Comparison of ENCODE assay signal across 8 mouse cellular contexts in genomic region chr11:3786564-3786963, GRCm38 (mm10).
DNase-seq lines count a peak whose midpoint lies in the region; ATAC-seq and TF ChIP-seq lines count a peak whose summit lies in the region.

No protein-coding gene starts in this region.

- H3K4me2 ChIP-seq in intestine, embryonic 14.5 days (ENCODE audit: low read length) = no peak overlapping the region
- no peak overlapping the region for H3K4me2 ChIP-seq in intestine, embryonic 16.5 days (ENCODE audit: low read depth, low read length)
- no peak overlapping the region for H3K4me2 ChIP-seq in intestine, postnatal 0 days (replicated peaks; ENCODE audit: low read depth)
- no peak overlapping the region for H3K4me2 ChIP-seq in limb, embryonic 11.5 days (ENCODE audit: low read depth, severe bottlenecking)
- no peak overlapping the region for H3K4me2 ChIP-seq in stomach, postnatal 0 days (replicated peaks; ENCODE audit: low read depth)

- DNase-seq in intestine, embryonic 14.5 days (ENCODE audit: low spot score) = peak; percentile 97
- peak; percentile 93 to 97 for DNase-seq in cerebellum, postnatal 25 days
- peak; percentile 82 for DNase-seq in gastrocnemius, adult 18-20 months (ENCODE audit: low spot score)
- DNase-seq in limb, embryonic 11.5 days (ENCODE audit: low spot score) = peak; percentile 95
- DNase-seq in neural tube, embryonic 10.5 days (ENCODE audit: extremely low spot score, low spot score) = peak; percentile 90
- peak; percentile 90 for DNase-seq in stomach, postnatal 0 days (ENCODE audit: low spot score)

- WGBS in intestine, embryonic 14.5 days = 27% methylated on average over 6 of the region's 6 CpGs
- 21% methylated on average over 6 of the region's 6 CpGs for WGBS in intestine, embryonic 16.5 days
- 24% methylated on average over 6 of the region's 6 CpGs for WGBS in intestine, postnatal 0 days
- 36% methylated on average over 6 of the region's 6 CpGs for WGBS in limb, embryonic 11.5 days
- WGBS in stomach, postnatal 0 days = 20% methylated on average over 6 of the region's 6 CpGs

- TF ChIP-seq CTCF in intestine, postnatal 0 days (IDR thresholded peaks at IDR 0.05; ENCODE audit: low read depth) = peak; percentile 98
- peak; percentile 99 for TF ChIP-seq CTCF in stomach, postnatal 0 days (IDR thresholded peaks at IDR 0.05; ENCODE audit: low read depth)

- H3K9ac ChIP-seq in intestine, embryonic 14.5 days (ENCODE audit: low read length) = no peak overlapping the region
- H3K9ac ChIP-seq in intestine, embryonic 16.5 days (ENCODE audit: low read depth, low read length) = no peak overlapping the region
- H3K9ac ChIP-seq in intestine, postnatal 0 days (ENCODE audit: low read depth, low read length) = no peak overlapping the region
- no peak overlapping the region for H3K9ac ChIP-seq in limb, embryonic 11.5 days (ENCODE audit: low read length)
- H3K9ac ChIP-seq in stomach, postnatal 0 days (ENCODE audit: low read length) = no peak overlapping the region

- H3K4me1 ChIP-seq in intestine, embryonic 14.5 days (replicated peaks; ENCODE audit: control insufficient read depth, insufficient read depth, low read length) = no peaks in the 10 kb centered on the region
- H3K4me1 ChIP-seq in intestine, embryonic 16.5 days (ENCODE audit: control insufficient read depth, insufficient read depth, low read length) = no peaks in the 10 kb centered on the region
- H3K4me1 ChIP-seq in intestine, postnatal 0 days (replicated peaks; ENCODE audit: control insufficient read depth, insufficient read depth, low read length) = no peaks in the 10 kb centered on the region
- no peaks in the 10 kb centered on the region for H3K4me1 ChIP-seq in limb, embryonic 11.5 days (ENCODE audit: control insufficient read depth, insufficient read depth, low read length)
- H3K4me1 ChIP-seq in stomach, postnatal 0 days (replicated peaks; ENCODE audit: control insufficient read depth, insufficient read depth) = no peaks in the 10 kb centered on the region

- no peaks in the 10 kb centered on the region for H3K36me3 ChIP-seq in intestine, embryonic 14.5 days (ENCODE audit: control insufficient read depth, insufficient read depth, low read length)
- no peaks in the 10 kb centered on the region for H3K36me3 ChIP-seq in intestine, embryonic 16.5 days (ENCODE audit: control insufficient read depth, insufficient read depth, low read length)
- H3K36me3 ChIP-seq in intestine, postnatal 0 days (ENCODE audit: control insufficient read depth, insufficient read depth) = no peaks in the 10 kb centered on the region
- H3K36me3 ChIP-seq in limb, embryonic 11.5 days (ENCODE audit: control insufficient read depth, insufficient read depth, low read length) = no peaks in the 10 kb centered on the region
- H3K36me3 ChIP-seq in stomach, postnatal 0 days (ENCODE audit: control insufficient read depth, insufficient read depth, low read length) = no peaks in the 10 kb centered on the region

- H3K4me3 ChIP-seq in intestine, embryonic 14.5 days (ENCODE audit: low read depth, low read length) = no peak overlapping the region
- no peak overlapping the region for H3K4me3 ChIP-seq in intestine, embryonic 16.5 days (ENCODE audit: low read length)
- H3K4me3 ChIP-seq in intestine, postnatal 0 days (ENCODE audit: low read depth, low read length) = no peak overlapping the region
- H3K4me3 ChIP-seq in limb, embryonic 11.5 days (ENCODE audit: low read depth, low read length) = no peak overlapping the region
- H3K4me3 ChIP-seq in stomach, postnatal 0 days (ENCODE audit: low read depth, low read length) = no peak overlapping the region

- H3K9me3 ChIP-seq in intestine, embryonic 14.5 days (ENCODE audit: control insufficient read depth, low read length) = no peaks in the 10 kb centered on the region
- H3K9me3 ChIP-seq in intestine, embryonic 16.5 days (ENCODE audit: control insufficient read depth, low read length) = no peaks in the 10 kb centered on the region
- no peaks in the 10 kb centered on the region for H3K9me3 ChIP-seq in intestine, postnatal 0 days (ENCODE audit: control insufficient read depth)
- no peaks in the 10 kb centered on the region for H3K9me3 ChIP-seq in limb, embryonic 11.5 days (ENCODE audit: control insufficient read depth, low read length)
- H3K9me3 ChIP-seq in stomach, postnatal 0 days (ENCODE audit: control insufficient read depth, low read length) = no peaks in the 10 kb centered on the region

- no peaks in the 10 kb centered on the region for H3K27me3 ChIP-seq in intestine, embryonic 14.5 days (replicated peaks; ENCODE audit: control insufficient read depth, insufficient read depth, low read length)
- no peaks in the 10 kb centered on the region for H3K27me3 ChIP-seq in intestine, embryonic 16.5 days (replicated peaks; ENCODE audit: control insufficient read depth, insufficient read depth, low read length)
- H3K27me3 ChIP-seq in intestine, postnatal 0 days (replicated peaks; ENCODE audit: control insufficient read depth, insufficient read depth, low read length) = no peaks in the 10 kb centered on the region
- no peaks in the 10 kb centered on the region for H3K27me3 ChIP-seq in limb, embryonic 11.5 days (ENCODE audit: control insufficient read depth, insufficient read depth, low read length)
- no peaks in the 10 kb centered on the region for H3K27me3 ChIP-seq in stomach, postnatal 0 days (ENCODE audit: control insufficient read depth, insufficient read depth, low read length)

- no peak for TF ChIP-seq EP300 in stomach, postnatal 0 days (optimal IDR thresholded peaks at IDR 0.05)

- H3K27ac ChIP-seq in intestine, embryonic 14.5 days (ENCODE audit: low read depth) = no peak overlapping the region
- H3K27ac ChIP-seq in intestine, embryonic 16.5 days (ENCODE audit: low read length) = no peak overlapping the region
- H3K27ac ChIP-seq in intestine, postnatal 0 days (ENCODE audit: low read depth, low read length) = no peak overlapping the region
- no peak overlapping the region for H3K27ac ChIP-seq in limb, embryonic 11.5 days (replicated peaks; ENCODE audit: low read depth, low read length)
- no peak overlapping the region for H3K27ac ChIP-seq in stomach, postnatal 0 days (replicated peaks)

- ATAC-seq in intestine, embryonic 14.5 days (replicated peaks; ENCODE audit: low FRiP score, low TSS enrichment, low read depth) = no peak
- no peak for ATAC-seq in intestine, embryonic 16.5 days
- no peak for ATAC-seq in intestine, postnatal 0 days
- ATAC-seq in limb, embryonic 11.5 days (ENCODE audit: insufficient number of reproducible peaks, low FRiP score, low TSS enrichment, low read depth) = no peak
- ATAC-seq in stomach, postnatal 0 days (ENCODE audit: low FRiP score, low TSS enrichment) = no peak
